Mouse (Mus musculus): ENCODE measurements around the gene Cel. TPM values are rescaled to one million over a fixed set of nuclear protein-coding genes. Genes with fewer than 3 reads are reported as not detected.

The Cel gene
- total and polyA plus RNA-seq, 2 experiments from 2014 or later: not detected

GRCm38 (mm10) chr2:28537995-28538816, 25.0 kb downstream of the Cel start:
- WGBS: 46% methylated on average over 8 of the region's 8 CpGs
- ATAC-seq (no peak), DNase-seq (ENCODE audit: low spot score) (no peak)
- Histone ChIP-seq H3K9ac (replicated peaks; ENCODE audit: low read length) (peak overlapping the region; percentile 33; the same call in 1 of the 2 replicates), H3K4me3 (ENCODE audit: low read length) (no peak overlapping the region), H3K27me3 (ENCODE audit: insufficient read depth, low read length) (no peaks in the 10 kb centered on the region), H3K9me3 (ENCODE audit: low read length) (no peaks in the 10 kb centered on the region), H3K4me1 (ENCODE audit: insufficient read depth, low read length) (peaks cover 61% of the 10 kb centered on the region), H3K36me3 (ENCODE audit: insufficient read depth, low read length) (peaks cover 11% of the 10 kb centered on the region), H3K27ac (peak overlapping the region; percentile 86), H3K4me2 (ENCODE audit: low read depth, low read length) (0 out of 2 replicates have a peak overlapping the region, but pooled peaks have one; percentile 23)
- no peak for TF ChIP-seq CTCF (IDR thresholded peaks at IDR 0.05; ENCODE audit: low read depth)

GRCm38 (mm10) chr2:28537634-28537920, 25.6 kb downstream of the Cel start:
- 20% methylated on average over 4 of the region's 4 CpGs for WGBS
- ATAC-seq (no peak), DNase-seq (ENCODE audit: low spot score) (peak; percentile 53)
- 0 out of 2 replicates have a peak overlapping the region, but pooled peaks have one; percentile 13 for H3K4me2 ChIP-seq (ENCODE audit: low read depth, low read length)
- peak overlapping the region; percentile 24; the same call in 1 of the 2 replicates for H3K9ac ChIP-seq (replicated peaks; ENCODE audit: low read length)
- peak overlapping the region; percentile 86 for H3K27ac ChIP-seq
- H3K9me3 ChIP-seq (ENCODE audit: low read length): no peaks in the 10 kb centered on the region
- peaks cover 6% of the 10 kb centered on the region for H3K36me3 ChIP-seq (ENCODE audit: insufficient read depth, low read length)
- no peak overlapping the region for H3K4me3 ChIP-seq (ENCODE audit: low read length)
- peaks cover 65% of the 10 kb centered on the region for H3K4me1 ChIP-seq (ENCODE audit: insufficient read depth, low read length)
- TF ChIP-seq CTCF (IDR thresholded peaks at IDR 0.05; ENCODE audit: low read depth): no peak
- no peaks in the 10 kb centered on the region for H3K27me3 ChIP-seq (ENCODE audit: insufficient read depth, low read length)

DNA sequence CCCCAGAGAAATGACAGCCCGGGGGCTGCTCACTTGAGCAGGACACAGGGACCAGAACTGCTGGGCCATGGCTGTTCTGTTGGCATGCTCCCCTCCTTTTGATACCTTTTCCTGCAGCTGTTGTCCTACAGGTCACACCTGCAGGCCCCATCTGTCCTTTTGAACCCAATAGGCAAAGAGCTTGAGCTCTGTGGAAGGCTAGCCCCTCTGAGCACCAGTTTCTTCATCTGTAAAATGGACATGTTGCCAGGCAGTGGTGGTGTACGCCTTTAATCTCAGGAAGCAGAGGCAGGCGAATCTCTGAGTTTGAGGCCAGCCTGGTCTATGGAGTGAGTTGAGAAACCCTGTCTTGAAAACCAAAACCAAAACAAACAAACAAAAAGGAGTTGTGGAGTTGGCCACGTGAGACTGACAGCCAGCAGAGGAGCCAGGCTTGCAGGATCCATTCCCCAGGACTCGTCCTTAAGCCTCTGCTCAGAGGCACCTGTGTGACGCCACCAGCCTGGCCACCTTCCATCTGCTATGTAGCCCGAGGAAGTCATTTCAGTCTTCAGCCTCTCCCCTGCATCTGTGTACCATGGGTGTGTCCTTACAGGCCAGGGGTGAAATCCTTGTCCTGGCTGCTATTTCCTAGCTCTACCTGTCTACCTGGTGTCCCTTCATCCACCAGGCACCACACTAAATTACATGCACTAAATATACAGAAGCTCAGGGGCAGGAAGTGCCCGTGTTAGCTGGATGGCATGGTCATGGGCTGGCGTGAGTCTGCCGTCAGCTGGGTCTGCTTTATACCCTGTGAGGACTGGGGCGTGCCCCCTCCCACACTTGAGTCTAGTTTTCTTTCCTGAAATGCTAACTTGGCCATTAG, 26.2 kb downstream of the Cel start:
- no peak overlapping the region for H3K9ac ChIP-seq (replicated peaks; ENCODE audit: low read length)
- no peak for TF ChIP-seq CTCF (IDR thresholded peaks at IDR 0.05; ENCODE audit: low read depth)
- peaks cover under 1% of the 10 kb centered on the region for H3K36me3 ChIP-seq (ENCODE audit: insufficient read depth, low read length)
- ATAC-seq (no peak), DNase-seq (ENCODE audit: low spot score) (no peak)
- WGBS: 52% methylated on average over 11 of the region's 11 CpGs
- H3K4me1 ChIP-seq (ENCODE audit: insufficient read depth, low read length): peaks cover 70% of the 10 kb centered on the region
- no peaks in the 10 kb centered on the region for H3K27me3 ChIP-seq (ENCODE audit: insufficient read depth, low read length)
- H3K4me3 ChIP-seq (ENCODE audit: low read length): no peak overlapping the region
- H3K4me2 ChIP-seq (ENCODE audit: low read depth, low read length): 0 out of 2 replicates have a peak overlapping the region, but pooled peaks have one; percentile 13
- no peaks in the 10 kb centered on the region for H3K9me3 ChIP-seq (ENCODE audit: low read length)
- H3K27ac ChIP-seq: peak overlapping the region; percentile 86

- peak overlapping the region; percentile 91 for H3K27ac ChIP-seq
- ATAC-seq: no peak
- peaks cover 70% of the 10 kb centered on the region for H3K4me1 ChIP-seq (ENCODE audit: insufficient read depth, low read length)
- TF ChIP-seq CTCF (IDR thresholded peaks at IDR 0.05; ENCODE audit: low read depth): no peak
- no peaks in the 10 kb centered on the region for H3K36me3 ChIP-seq (ENCODE audit: insufficient read depth, low read length)
- no peak overlapping the region; the same call in 1 of the 2 replicates for H3K9ac ChIP-seq (replicated peaks; ENCODE audit: low read length)
- 72% methylated on average over 4 of the region's 4 CpGs for WGBS
- H3K4me3 ChIP-seq (ENCODE audit: low read length): no peak overlapping the region
- no peaks in the 10 kb centered on the region for H3K27me3 ChIP-seq (ENCODE audit: insufficient read depth, low read length)
- no peaks in the 10 kb centered on the region for H3K9me3 ChIP-seq (ENCODE audit: low read length)
- H3K4me2 ChIP-seq (ENCODE audit: low read depth, low read length): peak overlapping the region; percentile 72; the same call in 1 of the 2 replicates
- no peak for DNase-seq (ENCODE audit: low spot score)
Observed at GRCm38 (mm10) chr2:28536166-28536565, 27.0 kb downstream of the Cel start.

DNA sequence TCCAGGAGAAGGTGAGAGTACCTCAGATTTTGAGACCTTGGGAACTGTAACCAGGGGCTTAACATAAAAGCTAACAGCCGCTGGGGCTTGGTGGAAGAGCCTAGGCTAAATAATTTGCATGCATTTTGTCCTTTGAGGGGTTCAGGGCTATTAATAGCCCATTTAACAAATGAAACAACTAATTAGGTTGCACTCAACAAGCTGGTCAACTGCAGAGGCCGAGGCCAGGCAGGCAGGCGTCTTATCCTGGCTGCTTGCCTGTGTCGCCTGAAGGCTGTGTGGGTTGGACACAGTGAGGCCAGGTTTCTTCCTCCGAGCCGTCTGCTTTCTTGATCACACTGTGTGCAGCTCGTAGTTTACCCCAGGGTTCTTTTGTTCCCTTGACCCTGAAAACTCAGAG, 27.6 kb downstream of the Cel start:
- Histone ChIP-seq H3K4me3 (ENCODE audit: low read length) (no peak overlapping the region), H3K9ac (replicated peaks; ENCODE audit: low read length) (peak overlapping the region; percentile 21; the same call in 1 of the 2 replicates), H3K9me3 (ENCODE audit: low read length) (no peaks in the 10 kb centered on the region), H3K4me1 (ENCODE audit: insufficient read depth, low read length) (peaks cover 67% of the 10 kb centered on the region), H3K36me3 (ENCODE audit: insufficient read depth, low read length) (no peaks in the 10 kb centered on the region), H3K4me2 (ENCODE audit: low read depth, low read length) (peak overlapping the region; percentile 72), H3K27me3 (ENCODE audit: insufficient read depth, low read length) (no peaks in the 10 kb centered on the region), H3K27ac (peak overlapping the region; percentile 91)
- DNase-seq (ENCODE audit: low spot score) (peak; percentile 65), ATAC-seq (no peak)
- TF ChIP-seq CTCF (IDR thresholded peaks at IDR 0.05; ENCODE audit: low read depth): no peak
- WGBS: 13% methylated on average over 7 of the region's 7 CpGs

GRCm38 (mm10) chr2:28535263-28535540, 28.0 kb downstream of the Cel start:
- H3K36me3 ChIP-seq (ENCODE audit: insufficient read depth, low read length): no peaks in the 10 kb centered on the region
- no peak for ATAC-seq
- WGBS: 15% methylated on average over 4 of the region's 4 CpGs
- peak overlapping the region; percentile 72 for H3K4me2 ChIP-seq (ENCODE audit: low read depth, low read length)
- peak overlapping the region; percentile 77 for H3K9ac ChIP-seq (replicated peaks; ENCODE audit: low read length)
- DNase-seq (ENCODE audit: low spot score): no peak
- H3K27ac ChIP-seq: peak overlapping the region; percentile 91
- peak overlapping the region; percentile 61; the same call in 1 of the 2 replicates for H3K4me3 ChIP-seq (ENCODE audit: low read length)
- H3K9me3 ChIP-seq (ENCODE audit: low read length): no peaks in the 10 kb centered on the region
- H3K4me1 ChIP-seq (ENCODE audit: insufficient read depth, low read length): peaks cover 66% of the 10 kb centered on the region
- no peaks in the 10 kb centered on the region for H3K27me3 ChIP-seq (ENCODE audit: insufficient read depth, low read length)
- no peak for TF ChIP-seq CTCF (IDR thresholded peaks at IDR 0.05; ENCODE audit: low read depth)

Data from hindbrain, postnatal 0 days (tissue).